Mouse (Mus musculus) intestine, postnatal 0 days (tissue): ENCODE measurements around the gene Kmt2b. TPM values are rescaled to one million over a fixed set of nuclear protein-coding genes. Genes with fewer than 3 reads are reported as not detected.

Source experiments
- ATAC-seq: fragments of 200-750 bp; cut with Nextera tagmentation; 2 replicates; pipeline ENCODE4 v1.8.0; 2017; ENCODE audit warnings: mild to moderate bottlenecking, moderate TSS enrichment, moderate library complexity
- H3K27ac ChIP-seq: fragments of 300-500 bp; sonication (generic); 2 replicates; pipeline ENCODE4 v1.5.1; 2014; ENCODE audit warnings: mild to moderate bottlenecking, low read depth, low read length, moderate library complexity
- H3K27me3 ChIP-seq: fragments of 300-500 bp; sonication (generic); replicated peaks from 2 replicates; pipeline ENCODE4 v1.6.1; 2014; ENCODE audit warnings: low read length, mixed read lengths; ENCODE audit not compliant: control insufficient read depth, insufficient read depth
- H3K36me3 ChIP-seq: fragments of 300-500 bp; sonication (generic); 2 replicates; pipeline ENCODE4 v1.6.1; 2014; ENCODE audit warnings: mild to moderate bottlenecking, moderate library complexity; ENCODE audit not compliant: control insufficient read depth, insufficient read depth
- H3K4me1 ChIP-seq: fragments of 300-500 bp; sonication (generic); replicated peaks from 2 replicates; pipeline ENCODE4 v1.6.1; 2014; ENCODE audit warnings: antibody characterized with exemption, low read length, mixed read lengths; ENCODE audit not compliant: control insufficient read depth, insufficient read depth
- H3K4me2 ChIP-seq: fragments of 300-500 bp; sonication (generic); replicated peaks from 2 replicates; pipeline ENCODE4 v1.6.1; 2014; ENCODE audit warnings: low read depth, mild to moderate bottlenecking, moderate library complexity
- H3K4me3 ChIP-seq: fragments of 300-500 bp; sonication (generic); 2 replicates; pipeline ENCODE4 v1.5.1; 2014; ENCODE audit warnings: low read depth, low read length
- H3K9ac ChIP-seq: fragments of 300-500 bp; sonication (generic); 2 replicates; pipeline ENCODE4 v1.6.1; 2014; ENCODE audit warnings: mild to moderate bottlenecking, low read depth, low read length
- H3K9me3 ChIP-seq: fragments of 300-500 bp; sonication (generic); 2 replicates; pipeline ENCODE4 v1.6.1; 2016; ENCODE audit warnings: mixed run types; ENCODE audit not compliant: control insufficient read depth
- CTCF ChIP-seq: sonication (generic); IDR thresholded peaks from 2 replicates; pipeline ENCODE4 v1.5.1; 2016; ENCODE audit warnings: low read depth, mild to moderate bottlenecking, control low read depth, antibody characterized with exemption, moderate library complexity
- WGBS: fragments of 180-500 bp; shearing (Covaris S2); extraction: QIAGEN DNeasy Blood & Tissue Kit; methylation state at CpG from one replicate; pipeline ENCODE4 v1.1.7; 2014; 5-methylcytosine and 5-hydroxymethylcytosine counted together
- polyA plus RNA-seq: library from polyadenylated mRNA; unstranded; fragments of >200 nt; fragmentation: Nextera tagmentation; extraction: Ambion mirVana; gene quantifications from 2 replicates; pipeline ENCODE4 v1.2.1, GENCODE M21; 2015

The Kmt2b gene
- polyA plus RNA-seq, 1 experiment from 2014 or later, result 5.6 TPM

GRCm38 (mm10) chr7:30563906-30564280 lies 24.6 kb downstream of the Kmt2b start:
- no peak overlapping the region for H3K9ac ChIP-seq
- H3K9me3 ChIP-seq, result no peaks in the 10 kb centered on the region
- 18% methylated on average over 6 of the region's 6 CpGs for WGBS
- peak overlapping the region; percentile 86 for H3K4me3 ChIP-seq
- TF ChIP-seq CTCF, result no peak
- no peaks in the 10 kb centered on the region for H3K27me3 ChIP-seq
- no peak for ATAC-seq
- peaks cover 35% of the 10 kb centered on the region for H3K36me3 ChIP-seq
- no peaks in the 10 kb centered on the region for H3K4me1 ChIP-seq
- H3K27ac ChIP-seq, result no peak overlapping the region; the same call in 1 of the 2 replicates
- peak overlapping the region; percentile 78 for H3K4me2 ChIP-seq

DNA sequence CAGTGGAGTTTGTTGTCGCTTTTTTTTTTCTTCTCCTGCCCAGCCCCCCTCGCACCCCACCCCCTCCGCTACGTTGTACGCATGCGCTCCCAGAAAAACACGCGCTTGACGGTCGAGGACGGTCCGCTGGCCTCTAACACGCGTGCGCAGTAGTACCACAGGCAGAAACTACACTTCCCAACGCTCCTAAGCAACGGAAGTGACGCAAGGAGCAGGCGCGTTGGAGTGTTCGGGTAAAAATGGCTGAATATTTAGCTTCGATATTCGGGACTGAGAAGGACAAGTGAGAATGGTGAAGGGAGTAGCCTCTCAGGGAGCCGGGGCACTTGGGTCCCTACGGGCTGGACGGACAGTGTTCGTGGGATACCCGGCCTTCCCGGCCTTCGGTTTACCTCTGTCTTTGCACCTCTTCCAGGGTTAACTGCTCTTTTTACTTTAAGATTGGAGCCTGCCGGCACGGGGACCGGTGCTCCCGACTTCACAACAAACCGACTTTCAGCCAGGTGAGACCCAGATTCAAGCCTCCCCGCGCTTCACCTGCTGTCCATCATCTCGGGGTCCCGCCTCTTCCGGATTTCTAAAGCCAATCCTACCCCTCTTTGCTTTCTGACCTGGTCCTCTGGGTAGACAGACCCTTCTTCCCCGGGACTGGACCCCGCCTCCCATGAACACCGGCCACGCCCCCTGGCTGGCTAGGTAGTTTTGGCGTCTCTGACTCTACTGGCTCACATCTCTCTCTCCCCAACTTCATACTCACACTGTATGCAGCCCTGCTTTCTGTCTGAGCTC lies 25.2 kb downstream of the Kmt2b start, which contains the start of the genes U2af1l4, Gm49396 and Psenen:
U2af1l4 (plus strand) TSS at position 185 of the 789 bp plus-strand sequence.
Gm49396 (plus strand) TSS at position 228 of the 789 bp plus-strand sequence.
Psenen (minus strand) TSS at position 511 of the 789 bp plus-strand sequence.
- peak within 1 kb of the TSS; percentile 91 for H3K27ac ChIP-seq
- ATAC-seq, result peak; percentile 84
- H3K4me1 ChIP-seq, result 0 out of 2 replicates have a peak, but pooled peaks cover 4% of the 10 kb centered on the region
- under 1% methylated on average over 45 of the region's 45 CpGs for WGBS
- H3K4me2 ChIP-seq, result peak within 1 kb of the TSS; percentile 78
- H3K9ac ChIP-seq, result peak within 1 kb of the TSS; percentile 72
- TF ChIP-seq CTCF, result no peak
- no peaks in the 10 kb centered on the region for H3K9me3 ChIP-seq
- peak within 1 kb of the TSS; percentile 86 for H3K4me3 ChIP-seq
- peaks cover 30% of the 10 kb centered on the region for H3K36me3 ChIP-seq
- H3K27me3 ChIP-seq, result no peaks in the 10 kb centered on the region

DNA sequence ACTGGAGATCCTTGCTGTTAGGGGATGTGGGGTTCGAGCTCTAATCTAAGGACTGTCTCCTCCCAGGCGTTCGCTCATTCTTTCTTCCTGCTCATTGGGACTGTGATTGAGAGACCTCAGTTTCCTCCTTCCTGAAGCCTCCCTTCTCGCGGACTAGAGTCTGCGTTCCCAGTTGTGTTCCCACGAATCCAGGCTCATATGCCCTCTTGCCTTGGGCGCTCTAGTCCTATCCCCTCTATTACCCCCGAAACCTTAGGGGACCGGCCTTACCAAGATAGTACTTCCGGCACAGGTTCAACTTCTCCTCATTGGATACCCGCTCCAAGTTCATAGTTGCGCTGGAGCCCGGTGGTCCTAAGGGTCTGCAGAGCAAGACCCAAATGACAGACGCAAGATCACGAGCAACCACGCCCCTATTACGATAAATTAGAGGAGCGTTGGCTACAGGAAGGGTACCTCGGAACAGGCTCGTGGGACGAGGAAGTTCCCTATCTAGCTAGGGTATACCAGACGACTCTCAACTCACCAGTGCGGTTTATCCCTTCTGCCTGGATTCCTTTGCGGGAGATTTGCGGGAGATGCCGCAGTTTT lies 25.9 kb downstream of the Kmt2b start:
- peak overlapping the region; percentile 86 for H3K4me3 ChIP-seq
- H3K4me1 ChIP-seq, result 0 out of 2 replicates have a peak, but pooled peaks cover 4% of the 10 kb centered on the region
- H3K9me3 ChIP-seq, result no peaks in the 10 kb centered on the region
- peak overlapping the region; percentile 78 for H3K4me2 ChIP-seq
- peaks cover 29% of the 10 kb centered on the region for H3K36me3 ChIP-seq
- peak overlapping the region; percentile 72 for H3K9ac ChIP-seq
- no peaks in the 10 kb centered on the region for H3K27me3 ChIP-seq
- no peak for ATAC-seq
- no peak for TF ChIP-seq CTCF
- WGBS, result under 1% methylated on average over 27 of the region's 27 CpGs
- peak overlapping the region; percentile 74 for H3K27ac ChIP-seq

- no peaks in the 10 kb centered on the region for H3K9me3 ChIP-seq
- WGBS, result 65% methylated on average over 2 of the region's 2 CpGs
- no peak for TF ChIP-seq CTCF
- peaks cover 25% of the 10 kb centered on the region for H3K36me3 ChIP-seq
- peak overlapping the region; percentile 78 for H3K4me2 ChIP-seq
- H3K9ac ChIP-seq, result no peak overlapping the region
- H3K27ac ChIP-seq, result 0 out of 2 replicates have a peak overlapping the region, but pooled peaks have one; percentile 28
- no peaks in the 10 kb centered on the region for H3K27me3 ChIP-seq
- ATAC-seq, result no peak
- 0 out of 2 replicates have a peak, but pooled peaks cover 4% of the 10 kb centered on the region for H3K4me1 ChIP-seq
- H3K4me3 ChIP-seq, result no peak overlapping the region
Observed at GRCm38 (mm10) chr7:30560296-30560695, 28.2 kb downstream of the Kmt2b start.

DNA sequence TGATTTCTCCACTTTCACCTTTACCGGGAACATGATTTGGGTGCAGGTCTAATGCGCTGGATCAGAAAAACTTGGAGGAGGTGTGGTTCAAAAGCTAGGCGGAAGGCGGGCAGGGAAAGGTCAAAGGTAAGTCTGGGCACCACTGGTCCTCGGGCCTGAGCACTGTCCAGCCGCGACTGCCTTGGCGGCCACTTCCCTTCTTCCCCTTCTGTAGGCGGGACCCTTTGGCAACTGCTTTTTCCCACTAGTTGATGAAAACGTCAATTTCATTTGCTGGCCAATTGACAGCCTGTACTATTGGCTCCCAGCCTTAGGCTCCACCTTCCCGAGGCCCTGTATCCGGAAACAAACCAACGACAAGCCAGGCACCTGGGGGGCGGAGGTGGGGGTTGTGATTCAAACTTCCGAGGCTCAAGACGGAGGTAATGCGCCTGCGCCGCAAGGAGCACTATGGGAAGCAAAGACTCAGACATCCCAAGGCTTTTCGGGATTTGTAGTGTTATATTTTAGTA lies 29.0 kb downstream of the Kmt2b start, which contains the start of gene Lin37:
Lin37 (minus strand) TSS at position 396 of the 512 bp plus-strand sequence.
- no peak for TF ChIP-seq CTCF
- under 1% methylated on average over 20 of the region's 20 CpGs for WGBS

More for the DNA sequence above, 29.0 kb downstream of the Kmt2b start, which contains the start of gene Lin37:
- Histone ChIP-seq H3K9ac (peak within 1 kb of the TSS; percentile 48), H3K4me2 (peak within 1 kb of the TSS; percentile 78), H3K4me1 (0 out of 2 replicates have a peak, but pooled peaks cover 4% of the 10 kb centered on the region), H3K4me3 (peak within 1 kb of the TSS; percentile 57), H3K27me3 (no peaks in the 10 kb centered on the region), H3K9me3 (no peaks in the 10 kb centered on the region), H3K36me3 (peaks cover 27% of the 10 kb centered on the region), H3K27ac (peak within 1 kb of the TSS; percentile 65)
- peak; percentile 86 for ATAC-seq
